Mouse (Mus musculus): Measurements from ENCODE around the gene Mt4. TPM values are rescaled to one million over a fixed set of nuclear protein-coding genes. Genes with fewer than 3 reads are reported as not detected.
"Not testable (repeated sequence)": the region's sequence is repeated elsewhere in the genome, so short reads cannot be mapped to it uniquely, and the experiment has no call there.

Mt4 gene
- total RNA-seq, 2 experiments from 2014 or later, result not detected

- not testable (repeated sequence) for DNase-seq (ENCODE audit: low spot score in 2 of 2)
Observed at GRCm38 (mm10) chr8:94134601-94135000, 2.4 kb upstream of the Mt4 start.

- DNase-seq (ENCODE audit: low spot score in 2 of 2), result no peak
Observed at GRCm38 (mm10) chr8:94135556-94135955, 1.4 kb upstream of the Mt4 start.

DNA sequence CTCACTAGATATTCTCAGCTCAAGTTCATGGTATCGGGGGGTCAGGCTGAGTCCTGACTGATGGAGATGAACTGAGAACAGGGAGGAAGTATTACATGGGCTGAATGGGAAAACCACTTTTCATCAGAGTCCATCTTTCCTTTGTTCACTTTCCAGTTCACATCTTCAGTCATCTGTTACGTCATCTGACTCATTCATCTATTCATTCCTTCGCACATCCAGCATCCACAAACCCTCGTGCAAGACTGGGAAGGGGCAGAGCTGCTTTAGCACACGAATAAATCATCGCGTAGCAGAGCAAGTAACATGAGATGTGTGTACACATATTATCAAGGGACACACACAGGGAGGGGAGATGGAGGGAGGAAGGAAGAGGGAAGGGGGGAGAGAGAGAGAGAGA is 805 bp upstream of the Mt4 start:
- DNase-seq (ENCODE audit: low spot score in 2 of 2), result no peak

DNA sequence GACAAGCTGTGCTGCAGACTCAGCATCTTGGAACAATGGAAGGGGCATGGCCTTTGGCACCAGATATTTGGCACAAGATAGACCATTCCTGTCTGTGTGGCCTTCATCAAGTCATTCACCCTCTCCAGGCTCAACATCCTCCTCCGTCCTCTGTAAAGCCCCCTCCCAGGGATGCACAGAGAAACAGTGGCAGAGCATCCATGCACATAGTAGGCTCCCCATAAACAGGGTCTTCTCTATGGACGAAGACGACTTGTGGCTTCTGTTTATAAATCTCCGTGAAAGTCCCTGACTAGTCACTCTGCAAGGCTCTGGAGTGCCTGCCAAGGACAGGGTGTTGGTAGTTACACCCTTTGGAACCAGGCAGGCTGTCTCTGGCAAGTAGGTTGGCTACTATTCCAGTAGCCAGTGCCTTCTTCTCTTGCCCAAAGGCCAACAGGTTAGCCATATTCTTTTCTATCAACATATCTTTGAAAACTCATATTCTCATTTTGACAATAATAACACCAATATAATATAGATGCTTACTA is 3.3 kb downstream of the Mt4 start:
- no peak for DNase-seq (ENCODE audit: low spot score in 2 of 2)

DNA sequence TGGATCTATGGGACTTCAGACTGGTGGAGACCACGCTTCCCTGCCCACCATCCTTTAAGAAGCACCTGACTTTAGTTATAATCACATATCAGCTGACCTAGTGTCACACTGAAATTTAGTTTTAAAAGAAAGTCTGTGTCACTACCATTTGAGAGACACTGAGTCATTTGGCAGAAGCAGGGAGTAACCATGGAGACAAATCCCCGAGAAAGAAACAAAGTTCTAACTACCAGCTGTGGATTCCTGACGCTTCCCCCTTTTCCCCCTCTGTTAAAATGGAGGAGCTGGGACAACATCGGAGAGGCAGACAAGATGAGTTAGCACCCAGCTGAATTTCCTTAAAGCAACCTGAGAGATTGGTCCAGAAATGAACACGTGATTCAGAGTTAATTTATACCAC is 11.2 kb downstream of the Mt4 start:
- DNase-seq (ENCODE audit: low spot score in 2 of 2), result no peak

- no peak for DNase-seq (ENCODE audit: low spot score in 2 of 2)
Observed at GRCm38 (mm10) chr8:94150925-94151324, 13.9 kb downstream of the Mt4 start.

DNA sequence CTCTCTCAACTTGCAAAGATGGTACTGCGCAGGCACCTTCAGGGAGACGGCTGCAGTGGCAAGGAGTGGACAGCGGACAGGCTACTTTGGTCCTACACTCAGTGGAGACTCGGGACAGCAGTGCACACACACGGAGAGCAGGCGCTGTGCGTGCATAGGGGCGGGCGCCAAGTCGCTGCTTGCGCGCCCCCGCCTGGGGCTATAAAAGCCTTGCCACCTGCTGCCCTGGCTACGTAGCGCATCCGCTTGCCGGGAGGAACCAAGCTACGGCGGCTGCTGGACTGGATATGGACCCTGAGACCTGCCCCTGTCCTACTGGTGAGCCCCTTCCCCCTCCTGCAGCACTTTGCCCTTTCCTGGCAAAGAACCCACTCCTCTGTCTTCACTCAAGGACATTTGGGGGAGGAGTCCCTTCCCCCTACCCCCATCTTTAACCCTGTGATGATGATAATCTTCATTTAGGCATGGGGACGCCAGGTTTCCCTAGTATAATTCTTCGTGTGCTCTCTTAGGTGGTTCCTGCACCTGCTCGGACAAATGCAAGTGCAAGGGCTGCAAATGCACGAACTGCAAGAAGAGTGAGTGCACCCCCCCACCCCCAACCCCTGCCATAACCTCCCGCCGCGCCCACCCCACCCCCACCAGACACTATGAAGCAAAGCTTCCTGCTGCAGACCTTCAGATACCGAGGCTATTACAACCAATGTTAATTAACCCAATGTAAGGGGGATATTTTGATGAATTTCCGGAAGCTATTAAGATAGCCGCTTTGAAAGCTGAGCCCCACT is 15.7 kb downstream of the Mt4 start, which contains the start of gene Mt3:
Mt3 (plus strand) TSS at position 95 of the 788 bp plus-strand sequence.
- DNase-seq (ENCODE audit: low spot score in 2 of 2), result peak; percentile 22 to 31

DNA sequence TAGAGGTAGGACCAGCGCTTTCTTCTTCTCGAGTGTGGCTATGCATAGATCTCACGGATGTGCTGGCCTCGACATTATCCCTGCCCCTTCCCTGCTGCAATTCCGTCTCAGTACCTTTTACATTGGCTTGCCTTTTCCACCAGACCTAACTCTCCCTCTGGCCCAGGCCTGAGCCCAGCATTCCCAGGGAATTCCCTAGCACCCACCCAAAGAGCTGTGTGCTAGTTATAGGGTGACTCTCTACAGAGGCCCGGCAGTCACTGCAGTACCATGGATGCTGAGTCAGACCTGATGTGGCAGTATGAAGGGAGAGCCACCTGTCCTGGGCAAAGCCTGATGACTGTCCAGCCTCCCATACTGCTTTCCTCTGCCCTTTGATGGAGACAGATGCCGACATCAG is 16.5 kb downstream of the Mt4 start:
- DNase-seq (ENCODE audit: low spot score in 2 of 2), result no peak

DNA sequence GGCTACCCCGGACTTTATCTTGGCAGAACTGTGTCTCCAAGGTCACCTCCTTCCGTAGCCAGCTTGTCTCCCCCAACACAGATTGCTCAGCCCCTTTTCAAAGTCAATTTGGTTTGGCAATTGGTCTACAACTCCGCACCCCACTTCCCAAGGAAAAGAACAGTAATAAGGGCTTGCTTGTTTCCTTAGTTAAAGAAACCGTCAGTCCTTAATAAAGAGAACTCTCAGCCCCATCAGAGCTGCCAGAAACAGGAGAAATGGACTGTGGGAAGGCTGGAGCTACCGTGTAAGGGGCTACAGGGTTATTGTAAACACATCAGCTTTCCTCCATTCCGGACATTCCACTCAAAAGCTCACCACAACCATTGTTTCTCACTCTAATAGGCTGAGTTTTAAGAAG is 17.5 kb downstream of the Mt4 start:
- no peak for DNase-seq (ENCODE audit: low spot score in 2 of 2)

- DNase-seq (ENCODE audit: low spot score in 2 of 2), result no peak
Observed at GRCm38 (mm10) chr8:94156092-94156491, 19.1 kb downstream of the Mt4 start.

DNA sequence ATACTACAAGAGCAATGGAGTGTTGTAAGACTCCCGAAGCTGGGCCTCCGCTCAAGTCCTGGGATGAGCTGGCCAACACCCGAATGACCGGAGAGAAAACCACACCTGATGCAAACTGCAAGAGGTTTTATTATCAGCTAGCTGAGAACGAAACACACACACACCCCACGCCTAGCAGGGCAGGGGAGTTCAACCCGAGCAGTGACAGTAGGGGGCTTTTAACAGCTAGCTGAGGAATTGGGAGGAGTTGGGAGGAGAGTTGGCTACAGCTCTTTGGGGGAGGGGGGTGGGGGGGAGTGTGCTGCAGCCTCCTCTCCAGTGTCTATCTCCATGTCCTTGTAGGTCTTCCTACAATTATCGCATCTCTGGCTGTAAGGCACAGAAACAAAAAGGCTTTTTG is 28.8 kb downstream of the Mt4 start:
- DNase-seq (ENCODE audit: low spot score in 2 of 2), result not testable (repeated sequence)

GRCm38 (mm10) chr8:94167244-94167643 is 30.2 kb downstream of the Mt4 start:
- DNase-seq (ENCODE audit: low spot score in 2 of 2), result peak; percentile 97

- DNase-seq (ENCODE audit: low spot score in 2 of 2), result no peak
Observed at GRCm38 (mm10) chr8:94169547-94169946, 32.5 kb downstream of the Mt4 start.

- DNase-seq (ENCODE audit: low spot score in 2 of 2), result peak; percentile 32 to 54
Observed at GRCm38 (mm10) chr8:94171321-94171755, 34.3 kb downstream of the Mt4 start.

DNA sequence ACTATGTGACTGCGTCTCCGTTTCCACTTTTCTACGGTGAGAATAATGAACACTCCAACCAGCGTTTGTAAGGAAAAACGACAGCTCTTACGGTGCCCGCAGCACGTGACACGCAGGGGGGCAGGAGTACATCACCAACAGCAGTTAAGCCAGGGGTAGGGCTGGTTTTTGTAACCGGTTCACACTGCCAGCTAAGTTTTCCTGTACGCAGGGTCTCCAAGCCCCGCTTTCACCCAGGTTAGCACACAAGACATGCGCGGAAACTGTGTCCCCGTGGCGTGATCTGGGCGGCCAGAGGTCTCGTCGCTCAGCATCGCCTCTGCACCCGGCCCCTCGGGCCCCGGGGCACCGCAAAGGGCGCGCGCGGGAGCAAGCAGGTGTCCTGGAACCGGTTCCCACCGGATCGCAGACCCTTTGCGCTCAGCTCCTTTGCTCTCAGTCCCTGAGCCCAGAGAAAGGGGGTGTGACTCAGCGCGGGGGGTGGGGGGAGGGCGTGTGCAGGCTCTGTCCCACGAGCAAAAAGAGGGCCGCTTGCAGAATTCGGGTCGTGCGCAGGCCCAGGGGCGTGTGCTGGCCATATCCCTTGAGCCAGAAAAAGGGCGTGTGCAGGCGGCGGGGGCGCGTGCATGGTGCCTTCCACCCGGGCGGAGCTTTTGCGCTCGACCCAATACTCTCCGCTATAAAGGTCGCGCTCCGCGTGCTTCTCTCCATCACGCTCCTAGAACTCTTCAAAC is 35.2 kb downstream of the Mt4 start, which contains the start of gene Mt2:
Mt2 (plus strand) TSS at position 590 of the 734 bp plus-strand sequence.
- DNase-seq (ENCODE audit: low spot score in 2 of 2), result peak; percentile 67 to 79

GRCm38 (mm10) chr8:94172809-94173732 is 36.1 kb downstream of the Mt4 start:
- DNase-seq (ENCODE audit: low spot score in 2 of 2), result peak; percentile 30 to 37

DNA sequence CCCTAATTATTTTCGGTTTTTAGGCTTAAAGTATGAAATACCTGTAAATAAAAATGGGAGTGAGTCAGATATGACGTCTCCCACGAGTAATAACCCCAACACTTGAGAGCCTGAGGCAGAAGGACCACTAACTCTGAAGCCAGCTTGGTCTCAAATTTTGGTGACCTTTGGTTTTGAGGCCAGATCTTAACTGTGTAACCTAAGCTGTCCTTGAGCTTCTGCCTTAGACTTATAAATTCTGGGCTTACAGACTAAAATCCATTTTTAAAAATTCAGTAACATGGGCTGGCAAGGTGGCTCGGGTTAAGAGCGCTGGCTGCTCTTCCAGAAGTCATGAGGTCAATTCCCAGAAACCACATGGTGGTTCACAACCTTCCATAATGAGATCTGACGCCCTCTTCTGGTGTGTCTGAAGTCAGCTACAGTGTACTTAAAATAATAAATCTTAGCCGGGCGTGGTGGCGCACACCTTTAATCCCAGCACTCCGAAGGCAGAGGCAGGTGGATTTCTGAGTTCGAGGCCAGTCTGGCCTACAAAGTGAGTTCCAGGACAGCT is 36.9 kb downstream of the Mt4 start:
- DNase-seq (ENCODE audit: low spot score in 2 of 2), result no peak

- DNase-seq (ENCODE audit: low spot score in 2 of 2), result no peak
Observed at GRCm38 (mm10) chr8:94174619-94175213, 37.7 kb downstream of the Mt4 start.

DNA sequence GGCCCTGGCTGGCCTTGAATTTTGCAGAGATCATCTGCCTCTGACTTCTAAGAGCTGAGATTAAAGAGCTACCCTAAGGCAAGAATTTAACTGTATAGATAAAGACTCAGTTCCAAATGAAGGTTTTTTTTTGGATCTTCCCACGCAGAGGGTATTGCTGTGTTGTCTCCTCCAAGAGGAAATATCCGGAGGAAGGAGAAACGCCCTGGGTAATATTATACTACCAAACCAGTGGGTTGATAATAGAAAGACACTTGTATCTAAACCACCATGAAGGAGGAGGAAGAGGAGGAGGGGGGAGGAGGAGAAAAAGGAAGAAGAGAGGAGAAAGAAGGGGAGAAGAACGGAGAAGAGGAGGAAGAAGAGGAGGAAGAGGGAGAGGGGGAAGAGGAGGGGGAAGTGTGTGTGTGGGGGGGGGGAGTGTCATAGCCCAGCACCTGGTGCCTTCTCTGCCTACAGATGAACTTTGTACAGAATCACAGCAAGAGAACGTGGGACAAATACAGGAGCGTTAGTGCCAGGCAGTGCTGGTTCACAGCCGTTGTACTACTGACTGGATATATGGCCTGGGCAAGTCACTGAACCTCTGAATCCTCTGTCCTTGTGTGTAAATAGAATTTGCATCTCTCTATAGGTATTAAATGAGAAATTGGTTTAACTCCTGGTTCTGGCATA is 40.9 kb downstream of the Mt4 start:
- DNase-seq (ENCODE audit: low spot score in 2 of 2), result no peak
